Mouse (Mus musculus) thymus, adult 2 months (tissue): Measurements from ENCODE around the gene Lsamp. TPM values are rescaled to one million over a fixed set of nuclear protein-coding genes. Genes with fewer than 3 reads are reported as not detected.

Experiments used
- DNase-seq: peaks from one replicate; pipeline ENCODE4 v3.0.0; 2021
- H3K27ac ChIP-seq: fragments of 200-500 bp; 2 replicates; pipeline ENCODE4 v1.5.1; 2012; ENCODE audit warnings: low read length, control low read depth; ENCODE audit not compliant: control insufficient read depth, insufficient read depth
- H3K27me3 ChIP-seq: fragments of 200-500 bp; 2 replicates; pipeline ENCODE4 v1.6.1; 2012; ENCODE audit warnings: mild to moderate bottlenecking, low read length, moderate library complexity, mixed read lengths; ENCODE audit not compliant: control insufficient read depth, insufficient read depth
- H3K36me3 ChIP-seq: fragments of 200-500 bp; 2 replicates; pipeline ENCODE4 v1.6.1; 2012; ENCODE audit warnings: mild to moderate bottlenecking, low read length, moderate library complexity; ENCODE audit not compliant: control insufficient read depth, insufficient read depth
- H3K4me1 ChIP-seq: fragments of 200-500 bp; replicated peaks from 2 replicates; pipeline ENCODE4 v1.6.1; 2012; ENCODE audit warnings: low read length; ENCODE audit not compliant: control insufficient read depth, insufficient read depth
- H3K4me3 ChIP-seq: fragments of 200-500 bp; 2 replicates; pipeline ENCODE4 v1.5.1; 2012; ENCODE audit warnings: mild to moderate bottlenecking, low read length, control low read depth, moderate library complexity; ENCODE audit not compliant: control insufficient read depth, insufficient read depth
- CTCF ChIP-seq: fragments of 200-500 bp; IDR thresholded peaks from 2 replicates; pipeline ENCODE4 v1.5.1; 2012; ENCODE audit warnings: mild to moderate bottlenecking, control low read depth, low read length, moderate library complexity, borderline replicate concordance; ENCODE audit not compliant: control insufficient read depth, poor library complexity, insufficient read depth; ENCODE audit errors: extremely low read depth
- POLR2A ChIP-seq: fragments of 200-500 bp; IDR thresholded peaks from 2 replicates; pipeline ENCODE4 v1.6.1; 2012; ENCODE audit warnings: mild to moderate bottlenecking, low read length, control low read depth, moderate library complexity; ENCODE audit not compliant: control insufficient read depth, poor library complexity, insufficient read depth; ENCODE audit errors: extremely low read depth
- WGBS: fragments of 180-500 bp; shearing (Covaris S2); methylation state at CpG from one replicate; pipeline ENCODE4 v1.1.7; 2018; 5-methylcytosine and 5-hydroxymethylcytosine counted together
- polyA plus RNA-seq: library from polyadenylated mRNA; depleted of rRNA; stranded (reverse); fragments of >200 nt; gene quantifications from 2 replicates; pipeline ENCODE4 v1.2.3, GENCODE M21; 2012

Gene Lsamp
- polyA plus RNA-seq, 1 experiment, result 0.36 TPM

DNA sequence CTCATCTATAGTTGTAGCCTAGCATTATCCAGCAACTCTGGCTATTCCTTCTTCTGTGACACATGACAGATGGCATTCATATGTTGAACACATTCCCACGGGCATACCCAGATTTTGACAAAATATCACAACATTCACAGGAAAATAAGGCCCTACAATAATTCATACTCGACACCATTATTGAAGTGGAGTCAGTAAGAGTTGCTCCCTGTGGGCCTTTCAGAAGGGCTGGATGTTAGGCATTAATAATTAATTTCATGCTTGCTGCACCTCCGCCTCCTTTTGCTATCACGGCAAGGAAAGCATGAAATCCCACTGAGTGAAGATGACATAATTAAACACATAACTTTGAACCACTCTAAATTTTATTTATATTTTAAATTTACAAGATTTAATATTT, 407.9 kb downstream of the Lsamp start:
- Histone ChIP-seq H3K4me3 (no peak overlapping the region), H3K27ac (no peak overlapping the region), H3K4me1 (no peaks in the 10 kb centered on the region), H3K36me3 (no peaks in the 10 kb centered on the region), H3K27me3 (no peaks in the 10 kb centered on the region)
- DNase-seq, result no peak
- no peak for TF ChIP-seq POLR2A
- no peak for TF ChIP-seq CTCF
- WGBS, result 89% methylated on average over 4 of the region's 4 CpGs

- TF ChIP-seq CTCF (no peak), POLR2A (no peak)
Observed at GRCm38 (mm10) chr16:40399531-40399930, 415.4 kb downstream of the Lsamp start.

GRCm38 (mm10) chr16:40434280-40434679, 450.1 kb downstream of the Lsamp start:
- Histone ChIP-seq H3K4me3 (no peak overlapping the region), H3K36me3 (no peaks in the 10 kb centered on the region), H3K4me1 (no peaks in the 10 kb centered on the region), H3K27me3 (no peaks in the 10 kb centered on the region), H3K27ac (no peak overlapping the region)
- TF ChIP-seq POLR2A (no peak), CTCF (no peak)
- WGBS, result 80% methylated on average over 3 of the region's 3 CpGs
- DNase-seq, result no peak

More at GRCm38 (mm10) chr16:40399531-40399930, 415.4 kb downstream of the Lsamp start:
- no peaks in the 10 kb centered on the region for H3K27me3 ChIP-seq
- H3K4me1 ChIP-seq, result no peaks in the 10 kb centered on the region
- DNase-seq, result no peak
- no peak overlapping the region for H3K4me3 ChIP-seq
- no peak overlapping the region for H3K27ac ChIP-seq
- H3K36me3 ChIP-seq, result no peaks in the 10 kb centered on the region
- 92% methylated on average over 2 of the region's 2 CpGs for WGBS

- Histone ChIP-seq H3K27ac (no peak overlapping the region), H3K4me1 (no peaks in the 10 kb centered on the region), H3K36me3 (no peaks in the 10 kb centered on the region), H3K4me3 (no peak overlapping the region), H3K27me3 (no peaks in the 10 kb centered on the region)
- WGBS, result 86% methylated on average over 6 of the region's 6 CpGs
- TF ChIP-seq CTCF, result no peak
- no peak for DNase-seq
Observed at GRCm38 (mm10) chr16:40436415-40436814, 452.3 kb downstream of the Lsamp start.

DNA sequence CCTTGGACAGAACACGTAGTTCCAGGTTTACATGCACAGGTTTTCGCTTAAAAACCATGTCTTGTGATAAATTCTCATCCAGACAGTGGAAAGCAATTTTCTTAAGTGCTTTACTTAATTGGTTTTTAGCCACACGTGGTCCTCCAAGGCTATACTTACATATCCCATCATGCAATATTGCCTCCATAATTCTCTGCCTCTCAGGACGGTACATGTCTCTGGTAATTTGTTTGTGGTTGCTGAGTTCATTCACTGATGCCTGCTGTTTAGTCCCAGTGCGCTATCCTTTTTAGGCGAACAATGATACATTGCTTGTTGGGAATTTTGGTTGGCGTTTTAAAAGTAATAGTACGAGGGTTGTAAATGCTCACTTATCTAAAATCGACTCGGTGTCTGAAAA, 453.7 kb downstream of the Lsamp start:
- H3K4me1 ChIP-seq, result no peaks in the 10 kb centered on the region
- no peaks in the 10 kb centered on the region for H3K27me3 ChIP-seq
- DNase-seq, result no peak
- H3K4me3 ChIP-seq, result no peak overlapping the region
- H3K36me3 ChIP-seq, result no peaks in the 10 kb centered on the region
- 94% methylated on average over 10 of the region's 10 CpGs for WGBS
- TF ChIP-seq CTCF (no peak), POLR2A (no peak)
- H3K27ac ChIP-seq, result no peak overlapping the region

GRCm38 (mm10) chr16:40438876-40439275, 454.7 kb downstream of the Lsamp start:
- Histone ChIP-seq H3K4me3 (no peak overlapping the region), H3K4me1 (no peaks in the 10 kb centered on the region), H3K27me3 (no peaks in the 10 kb centered on the region), H3K27ac (no peak overlapping the region), H3K36me3 (no peaks in the 10 kb centered on the region)
- WGBS, result 90% methylated on average over 1 of the region's 1 CpGs
- no peak for TF ChIP-seq CTCF
- no peak for TF ChIP-seq POLR2A
- no peak for DNase-seq

- 85% methylated on average over 5 of the region's 5 CpGs for WGBS
- DNase-seq, result no peak
- no peak for TF ChIP-seq POLR2A
- no peak for TF ChIP-seq CTCF
- no peak overlapping the region for H3K27ac ChIP-seq
- no peak overlapping the region for H3K4me3 ChIP-seq
- H3K4me1 ChIP-seq, result no peaks in the 10 kb centered on the region
- H3K27me3 ChIP-seq, result no peaks in the 10 kb centered on the region
- no peaks in the 10 kb centered on the region for H3K36me3 ChIP-seq
Observed at GRCm38 (mm10) chr16:40446587-40446986, 462.4 kb downstream of the Lsamp start.
